Mouse (Mus musculus) brain, embryonic 14.5 days (tissue): ENCODE results near the gene Lrrc49.
A peak's percentile ranks its signal among the peaks of the same experiment; 100 is the strongest.

Experiments
- CTCF ChIP-seq: fragments of 200-500 bp; IDR thresholded peaks from 2 replicates; pipeline ENCODE4 v1.5.1; 2012; ENCODE audit warnings: inconsistent platforms, mild to moderate bottlenecking, moderate library complexity, borderline replicate concordance; ENCODE audit not compliant: insufficient read depth, insufficient read length; ENCODE audit errors: extremely low read depth
- POLR2A ChIP-seq: fragments of 200-500 bp; IDR thresholded peaks from 2 replicates; pipeline ENCODE4 v1.6.1; 2012; ENCODE audit warnings: mild to moderate bottlenecking, inconsistent platforms, borderline replicate concordance; ENCODE audit not compliant: poor library complexity, insufficient read depth, insufficient read length, severe bottlenecking; ENCODE audit errors: extremely low read depth

GRCm38 (mm10) chr9:60548182-60548581 lies 139.8 kb downstream of the Lrrc49 start:
- TF ChIP-seq CTCF (peak; percentile 61), POLR2A (no peak)
